Mouse (Mus musculus): ENCODE results near the gene Nubp1. TPM values are rescaled to one million over a fixed set of nuclear protein-coding genes. Genes with fewer than 3 reads are reported as not detected.
A peak's percentile ranks its signal among the peaks of the same experiment; 100 is the strongest.

Gene Nubp1
- total RNA-seq, 4 experiments from 2014 or later = 25.7 to 32.1 (median 28.4) TPM

DNA sequence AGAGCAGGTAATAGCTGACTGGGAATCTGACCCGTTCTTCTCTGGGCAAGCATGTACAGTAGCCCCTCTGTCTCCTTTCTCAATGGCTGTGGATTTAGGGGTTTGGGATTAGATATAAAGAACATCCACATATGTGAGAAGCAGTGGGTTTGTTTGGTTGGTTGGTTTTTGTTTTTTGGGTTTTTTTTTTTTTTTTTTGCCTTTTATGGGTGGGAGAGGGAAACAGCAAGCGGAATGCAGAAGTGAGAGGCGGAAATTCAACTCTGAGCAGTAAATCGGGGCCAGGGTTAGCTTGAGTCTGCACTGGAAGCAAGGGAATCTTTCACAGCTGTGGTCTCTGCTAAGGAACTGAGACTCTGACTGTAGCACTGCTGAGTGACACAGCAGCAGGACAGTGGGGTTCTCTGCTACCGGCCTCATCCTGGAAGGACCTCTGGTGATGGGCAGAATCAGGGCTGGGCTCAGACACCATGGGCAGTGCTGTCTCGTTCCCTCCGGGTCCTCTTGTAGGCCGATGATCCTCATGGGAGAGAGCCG, 6.0 kb downstream of the Nubp1 start:
- DNase-seq = no peak

- DNase-seq = no peak
These were observed 8.8 kb downstream of the Nubp1 start for GRCm38 (mm10) chr16:10420447-10421054.

- DNase-seq = no peak
These were observed 20.2 kb downstream of the Nubp1 start for GRCm38 (mm10) chr16:10431911-10432310.

GRCm38 (mm10) chr16:10432387-10432786, 20.6 kb downstream of the Nubp1 start:
- DNase-seq = no peak

GRCm38 (mm10) chr16:10433344-10433743, 21.6 kb downstream of the Nubp1 start:
- no peak for DNase-seq

GRCm38 (mm10) chr16:10436166-10436565, 24.4 kb downstream of the Nubp1 start:
- no peak for DNase-seq

GRCm38 (mm10) chr16:10438055-10438454, 26.3 kb downstream of the Nubp1 start:
- no peak for DNase-seq

- DNase-seq = no peak
These were observed 29.6 kb downstream of the Nubp1 start for GRCm38 (mm10) chr16:10441328-10441727.

DNA sequence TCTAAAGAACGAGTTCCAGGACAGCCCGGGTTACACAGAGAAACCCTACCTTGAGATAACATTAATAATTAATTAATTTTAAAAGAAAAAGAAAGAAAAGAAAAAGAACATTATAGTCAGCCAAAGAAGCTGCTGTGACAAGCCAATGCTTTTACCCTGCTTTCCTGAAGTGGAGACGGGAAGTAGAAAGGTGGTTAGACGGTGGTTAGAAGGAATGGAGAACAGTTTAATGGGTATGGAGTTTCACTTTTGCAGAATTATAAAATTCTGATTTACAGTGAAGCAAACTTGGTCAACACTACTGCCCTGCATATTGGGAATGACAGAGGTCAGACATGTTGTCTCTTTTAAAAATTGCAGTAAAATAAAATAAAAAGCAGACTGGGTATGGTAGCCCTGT, 30.0 kb downstream of the Nubp1 start:
- DNase-seq = no peak

DNA sequence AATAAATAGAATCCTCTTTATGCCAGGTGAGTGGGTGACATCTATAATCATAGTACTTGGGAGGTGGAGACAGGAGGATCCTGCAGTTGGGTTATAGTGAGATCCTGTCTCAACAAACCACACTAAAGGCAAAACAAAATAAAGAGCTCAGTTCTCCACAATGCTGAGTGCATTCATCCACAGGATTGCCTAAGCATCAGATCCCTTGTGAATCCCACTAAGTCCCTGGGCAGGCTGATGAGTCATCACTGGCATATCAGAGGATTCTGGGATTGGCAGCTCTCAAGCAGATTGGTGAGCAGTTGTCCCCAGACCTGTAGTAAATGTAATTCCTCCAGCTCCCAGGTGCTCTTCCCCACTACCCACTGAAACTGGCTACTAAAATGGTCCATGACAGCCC, 32.0 kb downstream of the Nubp1 start:
- DNase-seq = no peak

DNA sequence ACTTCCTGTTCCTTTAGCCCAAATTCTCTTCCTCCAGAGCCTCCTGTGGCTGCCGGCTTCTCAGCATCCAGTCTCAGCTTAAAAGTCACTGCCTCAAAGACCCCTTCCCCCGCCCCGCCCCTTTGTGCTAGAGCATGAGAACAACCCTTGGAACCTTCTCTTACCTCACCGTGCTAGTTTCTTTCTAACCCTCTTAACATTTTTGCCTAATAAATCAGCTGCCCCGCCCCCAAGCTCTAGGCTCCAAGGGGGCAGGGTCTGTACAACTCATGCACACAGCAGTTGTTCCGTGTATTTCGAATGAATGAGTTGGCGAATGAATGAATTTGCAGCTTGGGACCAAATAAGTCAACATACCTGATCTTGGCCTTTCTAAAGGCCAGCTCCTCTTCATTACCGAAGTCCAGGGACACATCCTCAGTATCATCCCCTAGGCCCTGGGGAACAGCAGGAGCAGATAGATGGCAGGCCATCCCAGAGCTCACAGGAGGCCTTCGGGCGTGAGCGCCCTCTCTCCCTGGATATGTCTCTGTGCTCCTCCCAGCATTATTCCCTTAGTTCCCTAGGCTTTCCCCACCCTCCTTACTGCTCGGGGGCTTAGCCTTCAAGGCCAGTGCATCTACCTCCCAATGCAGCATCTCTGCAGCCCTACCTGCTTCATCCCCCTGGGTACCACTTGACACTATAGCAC, 35.0 kb downstream of the Nubp1 start:
- DNase-seq = no peak

GRCm38 (mm10) chr16:10447264-10447594, 35.5 kb downstream of the Nubp1 start, which contains the start of gene Tvp23a:
Gene Tvp23a, minus strand, starts transcription at chr16:10447362.
- DNase-seq = peak; percentile 20

DNA sequence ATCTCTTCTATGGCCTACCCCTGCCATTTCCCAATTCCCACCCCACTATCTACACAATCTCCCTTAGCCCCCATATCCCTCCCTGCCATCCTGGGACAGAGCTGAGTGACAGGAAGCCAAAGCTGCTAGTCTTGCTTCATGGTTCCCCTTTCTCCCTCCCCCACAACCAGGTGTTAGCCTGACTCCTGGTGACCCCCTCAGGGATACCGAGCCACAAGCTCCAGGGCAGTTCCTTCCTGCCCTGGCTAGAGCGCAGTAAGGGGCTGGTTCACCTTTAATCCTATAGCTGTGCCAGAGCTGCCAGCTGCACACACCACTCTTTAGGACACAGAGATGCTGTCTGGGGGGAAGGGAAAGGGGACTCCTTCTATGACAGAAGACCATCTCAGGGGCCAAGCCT, 36.0 kb downstream of the Nubp1 start:
- DNase-seq = no peak

DNA sequence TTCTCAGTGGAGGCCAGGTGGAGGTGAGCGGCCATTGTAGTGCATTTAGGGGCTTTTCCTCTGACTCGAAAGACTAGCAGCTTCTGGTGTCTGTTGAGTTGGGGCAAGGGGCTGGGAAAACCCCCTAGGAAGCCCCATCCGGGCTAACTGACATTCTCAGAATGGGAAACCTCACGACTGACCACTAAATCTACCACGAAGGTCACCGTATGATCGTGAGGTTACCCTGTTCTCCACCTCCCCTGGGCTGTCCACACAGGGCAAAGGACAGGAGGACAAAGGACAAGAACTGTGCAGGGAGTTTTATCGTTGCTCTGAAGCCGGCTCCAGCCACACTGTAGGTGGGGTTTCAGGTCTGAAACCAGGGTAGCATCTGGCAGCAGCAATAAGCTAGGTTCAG, 37.2 kb downstream of the Nubp1 start:
- no peak for DNase-seq

DNA sequence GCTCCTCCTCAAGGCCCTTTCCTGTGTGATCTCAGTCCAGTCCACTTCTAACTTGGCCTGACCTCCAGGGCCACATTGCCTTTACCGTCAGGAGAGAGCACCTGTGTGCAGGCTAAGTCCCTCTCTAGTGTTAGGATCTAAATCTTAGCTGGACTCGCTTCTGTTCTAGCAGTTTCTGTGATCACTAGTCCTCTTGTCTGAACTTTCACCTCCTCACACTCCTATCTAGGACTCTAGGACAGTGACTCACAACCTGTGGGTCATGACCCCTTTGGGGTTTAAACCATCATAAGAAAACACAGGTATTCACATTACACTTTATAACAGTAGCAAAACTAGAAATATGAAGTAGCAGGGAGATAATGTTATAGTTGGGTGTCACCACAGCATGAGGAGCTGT, 40.2 kb downstream of the Nubp1 start:
- no peak for DNase-seq

DNA sequence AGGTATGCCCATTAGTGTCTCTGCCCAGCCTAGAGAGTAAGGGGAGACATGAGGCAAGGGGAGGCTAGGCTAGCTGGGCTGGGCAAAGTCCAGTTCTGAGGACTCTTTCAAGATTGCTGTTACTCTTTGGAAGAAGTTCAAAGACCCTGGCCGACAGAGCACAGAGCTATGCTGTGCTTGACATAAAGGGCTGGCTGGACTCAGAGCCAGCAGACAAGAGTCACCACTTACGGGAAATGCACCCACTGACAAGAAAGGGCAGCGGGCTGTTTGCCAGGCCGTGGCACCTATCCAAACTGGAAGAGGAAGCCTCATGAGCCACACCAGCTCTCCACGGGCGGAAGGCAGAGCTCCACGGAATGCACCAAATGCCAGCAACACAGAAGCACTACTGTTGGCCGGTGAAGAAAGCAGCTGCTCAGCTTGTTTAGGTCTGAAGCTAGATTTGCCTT, 40.7 kb downstream of the Nubp1 start:
- DNase-seq = peak; percentile 87

DNA sequence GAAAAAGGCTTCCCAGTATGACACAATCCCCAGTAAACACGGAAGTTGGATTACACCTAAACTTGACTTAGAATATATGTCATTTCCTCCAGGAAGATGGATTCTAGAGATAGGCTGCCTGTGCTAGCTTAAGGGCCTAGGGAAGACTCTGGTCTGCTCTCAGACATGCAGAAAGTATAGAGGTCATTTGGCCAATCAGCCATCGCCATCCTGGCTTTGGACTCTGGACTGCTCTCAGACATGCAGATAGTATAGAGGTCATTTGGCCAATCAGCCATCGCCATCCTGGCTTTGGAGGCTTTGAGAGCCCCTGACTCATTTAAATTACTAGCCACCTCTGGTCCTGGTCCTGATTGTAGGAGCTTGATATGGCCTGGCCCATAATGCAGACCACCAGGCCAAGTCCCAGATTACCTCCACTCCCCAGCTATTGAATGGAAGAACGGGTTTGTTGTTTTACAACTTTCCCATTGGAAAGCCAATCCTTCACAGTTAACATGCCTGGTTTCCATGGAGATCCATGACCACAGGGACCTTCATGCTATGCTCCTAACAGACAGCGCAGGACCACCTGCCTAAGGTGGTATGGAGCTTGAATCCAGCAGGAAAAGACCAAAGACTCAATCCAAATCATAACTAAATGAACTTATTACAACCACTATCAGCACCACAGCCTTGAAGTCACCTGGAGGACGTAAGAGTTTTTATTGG, 42.3 kb downstream of the Nubp1 start:
- no peak for DNase-seq

DNA sequence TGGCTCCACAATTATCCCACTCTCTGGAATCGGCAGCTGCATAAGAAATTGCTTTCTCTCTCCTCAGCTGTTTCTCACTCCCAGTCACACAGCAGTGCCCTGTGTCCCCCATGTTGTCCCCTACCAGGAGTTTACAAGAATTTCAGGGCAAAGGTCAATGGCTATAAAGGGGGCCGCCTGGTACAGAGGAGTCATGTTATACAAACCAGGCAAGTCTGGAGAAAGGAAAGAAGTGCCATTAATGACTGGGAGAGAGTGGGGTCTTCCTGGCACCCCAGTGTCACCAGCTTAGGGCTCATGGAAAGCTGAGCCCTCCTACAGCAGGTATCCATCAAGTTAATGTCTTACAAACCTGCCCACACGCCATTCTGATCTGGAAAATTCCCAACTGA, 42.8 kb downstream of the Nubp1 start:
- no peak for DNase-seq

- no peak for DNase-seq
These were observed 48.4 kb downstream of the Nubp1 start for GRCm38 (mm10) chr16:10460188-10460587.

DNA sequence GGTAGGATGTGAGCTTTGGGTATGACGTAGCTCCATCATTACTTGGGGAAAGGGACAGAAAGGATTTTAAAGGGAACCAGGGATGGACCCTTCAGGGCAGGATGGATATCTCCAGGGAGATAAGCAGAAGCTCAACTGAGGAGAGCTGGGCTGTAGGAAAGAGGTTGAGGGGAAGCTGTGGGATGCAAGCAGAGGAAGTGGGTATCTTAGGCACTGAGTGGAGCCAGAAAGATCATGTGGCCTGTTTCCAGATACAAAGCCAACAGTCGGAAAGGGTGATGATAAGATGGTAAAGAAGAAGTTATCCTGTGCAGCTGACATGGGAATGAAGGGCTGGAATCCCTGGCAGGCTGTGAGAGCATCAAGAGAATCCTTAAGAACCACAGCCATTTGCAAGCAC, 49.4 kb downstream of the Nubp1 start:
- DNase-seq = no peak

DNA sequence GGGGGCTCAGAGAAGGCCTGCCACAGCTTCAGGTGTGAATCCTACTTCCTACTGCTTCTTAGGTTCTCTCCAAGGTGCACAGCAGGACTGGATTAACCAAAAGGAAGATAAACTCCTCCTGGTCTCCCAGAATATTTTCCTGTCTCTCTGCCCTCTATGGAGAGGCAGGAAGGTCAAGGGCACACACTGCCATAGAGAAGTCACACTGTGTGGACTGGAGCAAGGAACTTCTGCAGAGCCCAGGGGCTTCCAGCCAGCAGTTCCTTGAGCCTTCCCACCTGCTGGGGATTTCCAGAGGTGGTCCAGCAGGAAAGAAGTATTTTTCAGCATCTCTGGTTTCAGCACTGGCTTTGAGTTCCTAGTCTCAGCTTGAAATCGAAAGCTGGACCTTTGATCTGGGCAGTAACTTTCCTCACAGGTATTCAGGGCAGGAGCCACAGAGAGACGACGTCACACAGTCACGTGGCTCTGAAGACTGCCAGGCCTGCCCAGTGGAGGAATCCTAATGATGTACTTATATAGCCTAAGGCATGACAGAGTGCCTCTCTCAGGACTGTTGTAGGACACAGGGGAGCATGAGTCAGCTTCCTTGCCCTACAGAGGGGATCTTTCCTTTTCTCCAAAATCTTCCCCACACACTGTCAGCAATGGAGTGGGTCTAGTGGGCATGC, 53.4 kb downstream of the Nubp1 start:
- DNase-seq = no peak

- DNase-seq = no peak
These were observed 55.8 kb downstream of the Nubp1 start for GRCm38 (mm10) chr16:10467391-10468107.

Measured in adrenal gland, adult 8-10 months (tissue).